Mouse (Mus musculus) right cerebral cortex, postnatal 36 days (tissue): ENCODE data around the gene Prkag3.

Source experiments
- DNase-seq, 2 experiments: peaks; one replicate each; pipeline ENCODE4 v3.0.0; 2022; ENCODE audit warnings: low spot score in 2 of 2, mixed read lengths in 1 of 2

Gene Prkag3

DNA sequence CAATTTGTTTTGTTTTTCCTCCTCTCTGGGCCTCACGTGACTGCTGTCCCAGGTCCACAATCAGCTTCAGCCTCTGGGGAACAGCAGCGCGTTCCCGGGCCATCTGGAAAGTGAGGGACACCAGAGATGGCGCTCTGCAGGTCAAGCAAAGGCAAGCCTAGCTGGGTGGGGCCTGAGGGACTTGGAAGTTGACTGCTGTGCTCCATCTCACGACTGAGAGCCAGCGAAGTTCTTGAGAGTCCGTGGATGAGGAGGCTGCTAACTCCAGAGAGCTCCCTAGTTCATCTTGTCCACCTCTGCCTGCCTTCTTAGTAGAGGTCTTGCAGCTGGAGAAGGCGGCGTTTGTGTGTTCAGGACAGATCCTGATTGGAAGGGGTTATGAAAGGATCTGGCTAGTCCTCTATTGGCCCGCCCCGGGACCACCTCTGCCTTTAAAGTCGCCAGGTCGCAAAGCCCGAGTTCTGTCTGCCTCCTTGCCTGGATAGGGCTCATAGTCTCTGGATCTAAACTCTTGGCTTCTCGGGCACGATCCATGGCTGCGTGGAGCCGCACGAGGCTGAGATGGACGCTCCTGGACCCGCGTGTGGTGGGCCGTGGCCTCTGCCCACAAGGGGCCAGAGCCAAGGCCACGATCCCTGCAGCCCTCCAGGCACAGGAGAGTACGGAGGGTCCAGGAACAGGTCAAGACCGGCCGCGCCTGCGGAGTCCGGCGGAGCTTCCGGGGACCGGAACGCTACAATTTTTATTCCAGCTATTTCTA lies 35.7 kb downstream of the Prkag3 start, which contains the start of gene Cyp27a1:
Cyp27a1 (plus strand) TSS at position 476 of the 760 bp plus-strand sequence.
- peak in 1 of 2 experiments; percentile 9 for DNase-seq

DNA sequence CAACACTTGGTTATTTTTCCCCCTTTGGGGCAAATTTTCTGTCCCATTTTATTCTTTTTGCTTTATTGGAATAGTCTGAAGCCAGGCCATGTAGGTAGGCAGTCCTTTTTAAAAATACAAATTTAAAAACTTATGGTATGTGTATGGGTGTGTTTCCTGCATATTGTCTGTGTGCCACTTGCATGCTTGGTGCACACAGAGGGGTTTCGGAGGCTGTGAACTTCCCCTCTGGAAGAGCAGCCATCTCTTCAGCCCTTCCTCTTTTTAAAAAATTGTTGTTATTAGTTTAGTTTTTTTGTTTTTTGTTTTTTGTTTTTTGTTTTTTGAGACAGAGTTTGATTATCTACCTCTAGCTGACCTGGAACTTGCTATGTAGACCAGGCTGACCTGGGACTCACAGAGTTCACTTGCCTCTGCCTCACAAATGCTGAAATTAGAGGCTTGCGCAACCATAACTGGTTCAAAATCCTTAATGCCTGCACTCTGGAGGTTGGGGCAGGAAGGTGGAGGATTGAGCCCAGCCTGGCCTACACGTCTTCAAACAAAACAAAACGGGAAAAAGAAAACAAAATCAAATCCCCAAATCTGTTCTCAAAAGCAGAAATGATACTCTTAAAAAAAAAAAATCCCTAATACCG lies 36.4 kb downstream of the Prkag3 start:
- DNase-seq = no peak

DNA sequence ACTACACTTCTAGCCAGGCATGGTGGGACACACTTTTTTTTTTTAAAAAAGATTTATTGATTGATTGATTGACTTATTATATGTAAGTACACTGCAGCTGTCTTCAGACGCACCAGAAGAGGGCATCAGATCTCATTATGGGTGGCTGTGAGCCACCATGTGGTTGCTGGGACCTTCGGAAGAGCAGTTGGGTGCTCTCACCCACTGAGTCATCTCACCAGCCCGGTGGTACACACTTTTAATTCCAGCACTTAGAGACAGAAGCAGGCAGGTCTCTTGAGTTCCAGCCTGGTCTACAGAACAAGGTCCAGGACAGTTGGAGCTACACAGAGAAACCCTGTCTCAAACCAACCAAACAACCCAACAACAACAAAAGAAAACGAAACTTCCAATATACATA lies 37.0 kb downstream of the Prkag3 start:
- DNase-seq = no peak

DNA sequence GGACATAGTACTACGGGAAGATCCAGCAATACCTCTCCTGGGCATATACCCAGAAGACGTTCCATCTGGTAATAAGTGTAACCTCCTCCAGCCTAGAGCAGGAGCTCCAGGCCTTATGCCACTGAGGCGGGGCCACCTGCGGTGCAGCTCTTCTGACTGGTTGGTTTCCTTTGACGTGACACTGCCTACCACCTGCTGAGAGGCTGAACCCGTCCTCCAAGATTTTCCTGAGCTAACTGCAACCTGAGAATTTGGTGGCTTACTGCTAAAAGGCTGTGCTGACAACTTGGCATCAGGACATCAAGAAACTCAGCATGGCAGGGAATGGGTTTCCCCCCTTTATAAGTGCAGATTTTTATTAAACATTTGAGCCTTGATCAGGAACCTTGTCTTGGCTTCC lies 39.5 kb downstream of the Prkag3 start:
- DNase-seq = no peak

DNA sequence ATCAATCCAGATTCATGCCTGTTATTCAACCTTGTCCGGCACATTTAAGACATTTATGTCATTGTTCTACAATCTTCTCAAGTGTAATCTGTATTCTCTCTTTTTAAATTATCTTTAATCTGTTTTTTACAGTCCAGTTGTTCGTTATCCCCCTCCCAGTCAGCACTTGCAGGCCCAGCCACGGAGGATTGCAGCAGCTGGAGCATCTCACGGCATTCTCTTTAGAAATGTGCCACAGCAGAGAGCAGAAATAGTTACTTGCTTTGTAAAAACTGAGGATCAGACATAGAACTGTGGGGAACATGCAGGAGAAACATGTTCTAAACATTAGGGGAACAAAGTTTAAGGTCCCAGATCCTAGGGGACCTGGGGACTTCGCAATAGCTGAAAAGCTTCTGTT lies 44.0 kb downstream of the Prkag3 start:
- DNase-seq = no peak

DNA sequence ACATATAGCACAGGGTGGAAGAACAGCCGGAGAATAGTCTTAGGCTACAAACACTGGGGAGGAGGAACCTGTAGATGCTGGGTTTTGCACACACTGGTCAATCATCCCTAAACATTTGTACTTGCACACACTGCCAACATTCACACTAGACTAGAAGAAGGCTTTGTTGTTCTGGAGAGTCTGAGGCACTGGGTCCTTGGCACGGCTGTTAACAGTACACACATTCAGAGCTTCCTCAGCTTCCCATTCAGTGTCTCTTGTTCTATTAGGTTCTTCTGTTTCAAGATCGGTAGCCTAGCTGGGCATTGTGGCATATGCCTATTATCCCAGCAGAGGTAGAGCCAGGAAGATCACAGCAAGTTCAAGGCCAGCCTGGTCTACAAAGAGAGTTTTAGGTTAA lies 44.9 kb downstream of the Prkag3 start:
- DNase-seq = no peak

DNA sequence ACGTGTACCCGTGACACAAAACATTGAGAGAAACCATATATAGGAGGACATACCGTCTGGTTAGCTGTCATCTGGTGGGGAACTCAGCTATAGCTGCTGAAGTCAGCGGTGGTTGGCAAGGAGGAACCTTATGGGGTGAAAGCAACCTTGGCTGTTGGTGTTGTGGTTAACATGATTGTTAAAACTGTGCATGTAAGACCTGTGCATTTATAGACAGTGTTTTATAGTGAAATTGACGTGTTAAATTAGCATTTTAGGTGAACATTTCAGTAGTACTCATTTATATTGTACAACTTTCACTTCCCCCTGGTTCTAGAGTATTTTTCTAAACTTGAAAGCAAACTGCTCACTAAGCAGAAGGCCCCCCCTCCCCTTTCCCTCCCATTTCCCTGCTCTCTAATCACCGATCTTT lies 46.9 kb downstream of the Prkag3 start:
- DNase-seq = no peak

DNA sequence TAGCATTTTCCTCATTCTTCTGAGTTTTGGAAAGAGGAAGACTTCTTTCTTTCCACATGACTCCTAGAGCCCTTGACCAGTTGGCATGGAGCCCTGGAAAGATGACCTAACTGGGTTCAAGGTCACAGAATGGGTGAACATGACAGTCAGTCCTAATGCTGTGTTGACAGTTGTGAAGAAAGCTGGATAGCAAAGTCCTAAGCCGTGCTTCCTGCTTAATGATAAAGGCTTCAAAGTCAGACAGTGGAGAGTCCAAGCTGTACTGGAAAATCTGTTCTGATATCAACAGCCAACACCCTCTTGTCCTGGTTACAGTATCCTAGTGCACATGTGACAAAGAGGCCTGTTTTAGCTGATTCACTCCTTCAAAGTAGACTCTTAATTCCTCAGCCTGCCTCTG lies 50.2 kb downstream of the Prkag3 start:
- no peak for DNase-seq

DNA sequence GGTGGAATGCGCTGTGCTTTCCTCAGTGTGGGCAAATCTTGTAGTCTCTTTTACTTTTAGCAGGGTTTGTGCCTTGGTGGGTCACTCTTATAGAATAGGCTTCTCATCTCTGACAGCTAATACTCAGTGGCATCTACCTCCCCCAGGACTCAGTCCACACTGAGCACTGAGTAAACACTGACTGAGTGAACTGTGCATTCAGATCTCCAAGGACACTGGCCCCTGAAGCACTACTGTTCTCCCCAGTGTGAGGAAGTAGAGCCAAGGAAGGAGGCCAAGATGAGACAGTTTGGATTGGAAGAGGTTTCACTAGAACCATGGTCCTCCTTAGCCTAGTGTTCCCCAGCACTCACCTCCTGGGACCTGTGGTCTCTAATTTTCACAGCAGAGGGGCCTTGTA lies 50.7 kb downstream of the Prkag3 start:
- DNase-seq = no peak

DNA sequence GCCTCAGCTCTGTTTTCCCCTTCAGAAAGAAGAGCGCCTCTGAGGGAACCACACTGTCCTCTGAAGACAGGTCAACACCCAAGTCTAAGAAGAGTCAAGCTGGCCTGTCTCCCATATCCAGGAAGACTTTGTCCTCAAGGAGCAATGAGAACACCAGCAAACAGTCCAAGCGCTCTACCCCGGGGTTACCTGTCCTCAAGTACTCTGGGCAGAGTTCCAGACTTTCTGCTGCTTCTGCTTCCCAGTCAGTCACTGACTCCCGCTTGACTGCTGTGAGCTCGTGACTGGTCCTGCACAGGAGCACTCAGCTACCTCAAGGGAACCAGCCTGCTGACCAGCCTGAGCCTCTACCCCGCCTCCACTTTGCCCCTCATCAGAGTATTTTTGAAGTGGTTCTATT lies 51.6 kb downstream of the Prkag3 start:
- DNase-seq = no peak

DNA sequence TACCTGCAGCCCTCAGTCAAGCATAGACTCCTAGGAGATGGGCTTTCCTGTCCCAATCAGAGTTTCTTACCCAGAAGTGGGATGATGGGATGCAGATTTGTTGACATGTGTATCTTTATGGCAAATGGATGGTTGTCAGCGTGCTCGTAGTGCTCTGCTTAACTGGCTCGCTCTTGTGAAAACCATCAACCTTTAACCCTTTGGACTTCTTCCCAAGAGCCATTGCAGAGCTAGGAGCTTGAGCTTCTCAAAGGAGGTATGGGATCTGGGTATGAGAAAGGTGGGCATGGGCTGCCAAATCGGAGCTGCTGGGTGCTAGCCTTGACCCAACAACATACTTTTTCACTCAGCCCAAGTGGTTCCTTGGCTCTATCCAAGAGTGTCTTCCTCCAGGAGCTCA lies 53.2 kb downstream of the Prkag3 start:
- DNase-seq = no peak

DNA sequence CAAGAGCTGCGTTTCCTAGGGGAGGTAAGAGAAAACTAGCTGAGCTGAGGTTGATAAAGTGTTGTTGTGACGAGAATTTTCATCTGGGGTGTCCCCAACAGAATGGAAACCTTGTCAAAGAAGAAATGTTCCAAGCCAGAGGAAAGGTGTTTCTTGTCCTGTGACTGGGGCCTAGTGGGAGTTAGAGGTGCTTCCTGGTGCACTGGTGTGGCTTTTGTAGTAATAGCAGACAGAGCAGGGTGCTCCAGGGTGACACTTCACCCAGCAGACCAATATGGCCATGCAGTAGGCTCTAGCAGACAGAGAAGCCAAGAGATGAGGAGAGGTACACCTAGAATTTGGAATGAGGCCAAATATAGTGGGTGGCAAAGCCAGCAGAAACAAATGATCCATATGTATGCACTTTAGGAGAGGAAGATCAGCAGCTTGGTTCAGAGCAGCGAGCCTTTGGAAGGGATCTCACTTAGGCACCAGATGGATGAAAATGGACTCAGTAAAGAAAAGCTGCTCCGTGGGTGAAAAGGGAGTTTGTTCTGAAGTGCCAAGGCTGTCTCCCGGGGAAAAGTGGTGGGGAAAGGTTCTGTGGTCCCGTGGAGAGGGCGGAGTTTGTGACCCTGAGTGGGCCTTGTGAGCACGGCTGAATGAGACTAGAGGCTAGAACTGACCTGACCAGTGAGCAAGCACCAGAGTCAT lies 55.0 kb downstream of the Prkag3 start:
- no peak for DNase-seq
